21 mouse cellular contexts compared by ENCODE assay signal in genomic region chr14:23523825-23524491, GRCm38 (mm10).
DNase-seq lines count a peak whose midpoint lies in the region; ATAC-seq lines count a peak whose summit lies in the region.
"Had no signal": no experiment of that assay in that cellular context is flagged by ENCODE, and none has a peak within 500 bp of the region (broad histone marks: within the 10 kb centered on the region; RNA-seq: fewer than 3 reads in every experiment).

No protein-coding gene starts in this region.

- ATAC-seq in hindbrain, embryonic 11.5 days (ENCODE audit: low FRiP score) = no peak
- ATAC-seq in hindbrain, embryonic 12.5 days (ENCODE audit: low FRiP score) = no peak
- no peak for ATAC-seq in granulocyte monocyte progenitor cell, adult 5-6 weeks (replicated peaks; ENCODE audit: poor library complexity, severe bottlenecking)
- ATAC-seq: forebrain, postnatal 0 days; intestine, embryonic 16.5 days had no signal

- H3K27me3 ChIP-seq in hindbrain, embryonic 11.5 days (ENCODE audit: control insufficient read depth, insufficient read depth, low read length) = no peaks in the 10 kb centered on the region
- no peaks in the 10 kb centered on the region for H3K27me3 ChIP-seq in hindbrain, embryonic 12.5 days
- H3K27me3 ChIP-seq: hindbrain, embryonic 13.5 days; liver, embryonic 13.5 days; midbrain, embryonic 12.5 days; neural tube, embryonic 13.5 days had no signal

- H3K4me3 ChIP-seq in hindbrain, embryonic 11.5 days (ENCODE audit: low read depth, low read length) = no peak overlapping the region
- no peak overlapping the region for H3K4me3 ChIP-seq in hindbrain, embryonic 12.5 days
- H3K4me3 ChIP-seq: hindbrain, embryonic 13.5 days; liver, embryonic 13.5 days; midbrain, embryonic 12.5 days; neural tube, embryonic 13.5 days had no signal

- no peaks in the 10 kb centered on the region for H3K4me1 ChIP-seq in hindbrain, embryonic 11.5 days (replicated peaks; ENCODE audit: control insufficient read depth, insufficient read depth, low read length)
- H3K4me1 ChIP-seq in hindbrain, embryonic 12.5 days = 0 out of 2 replicates have a peak, but pooled peaks cover 4% of the 10 kb centered on the region
- H3K4me1 ChIP-seq: liver, embryonic 13.5 days; midbrain, embryonic 12.5 days; neural tube, embryonic 13.5 days had no signal

- no peak overlapping the region for H3K4me2 ChIP-seq in hindbrain, embryonic 11.5 days (replicated peaks; ENCODE audit: low read depth, low read length)
- no peak overlapping the region for H3K4me2 ChIP-seq in hindbrain, embryonic 12.5 days (replicated peaks)
- H3K4me2 ChIP-seq: hindbrain, embryonic 13.5 days; liver, embryonic 13.5 days; midbrain, embryonic 12.5 days; neural tube, embryonic 13.5 days had no signal

- no peaks in the 10 kb centered on the region for H3K9me3 ChIP-seq in hindbrain, embryonic 11.5 days (ENCODE audit: control insufficient read depth, low read length)
- no peaks in the 10 kb centered on the region for H3K9me3 ChIP-seq in hindbrain, embryonic 12.5 days (replicated peaks)
- H3K9me3 ChIP-seq: hindbrain, embryonic 13.5 days; liver, embryonic 13.5 days; midbrain, embryonic 12.5 days; neural tube, embryonic 13.5 days had no signal

- DNase-seq in hindbrain, embryonic 11.5 days (ENCODE audit: low spot score) = peak; percentile 14
- DNase-seq in retina, embryonic 14.5 days (ENCODE audit: low spot score) = peak; percentile 22
- DNase-seq in retina, postnatal 1 day = no peak
- DNase-seq in forelimb bud, embryonic 11.5 days (ENCODE audit: low read depth, low spot score) = peak; percentile 85
- DNase-seq in layer of hippocampus, postnatal 36 days = no peak
- no peak for DNase-seq in left cerebral cortex, adult 9 months (ENCODE audit: low spot score in 2 of 2)
- DNase-seq: adrenal gland, postnatal 10 days; cerebellum, adult 11 months; cerebellum, postnatal 36 days; forebrain, postnatal 0 days; kidney, postnatal 14 days; layer of hippocampus, adult 9-11 months; liver, embryonic 13.5 days; thymus, adult 18-20 months had no signal

- H3K9ac ChIP-seq in hindbrain, embryonic 11.5 days (ENCODE audit: low read depth, low read length) = no peak overlapping the region
- no peak overlapping the region for H3K9ac ChIP-seq in hindbrain, embryonic 12.5 days
- H3K9ac ChIP-seq: forebrain, postnatal 0 days; hindbrain, embryonic 13.5 days; liver, embryonic 13.5 days; midbrain, embryonic 12.5 days; neural tube, embryonic 13.5 days had no signal

- no peak overlapping the region for H3K27ac ChIP-seq in hindbrain, embryonic 11.5 days (ENCODE audit: low read depth, low read length)
- no peak overlapping the region for H3K27ac ChIP-seq in hindbrain, embryonic 12.5 days
- H3K27ac ChIP-seq: hindbrain, embryonic 13.5 days; liver, embryonic 13.5 days; macrophage; midbrain, embryonic 12.5 days; neural tube, embryonic 13.5 days had no signal

- H3K36me3 ChIP-seq in hindbrain, embryonic 11.5 days (ENCODE audit: control insufficient read depth, insufficient read depth, low read length) = no peaks in the 10 kb centered on the region
- H3K36me3 ChIP-seq in hindbrain, embryonic 12.5 days = no peaks in the 10 kb centered on the region
- H3K36me3 ChIP-seq: hindbrain, embryonic 13.5 days; liver, embryonic 13.5 days; midbrain, embryonic 12.5 days; neural tube, embryonic 13.5 days had no signal

- 76% methylated on average over 6 of the region's 6 CpGs for WGBS in hindbrain, embryonic 11.5 days
- 58% methylated on average over 6 of the region's 6 CpGs for WGBS in hindbrain, embryonic 12.5 days

Comparison
In these comparisons a context has a peak if more than half of its experiments do, and no peak if none do; other contexts are left out.
1. DNase-seq: peak in hindbrain, embryonic 11.5 days (single experiment), retina, embryonic 14.5 days (single experiment) and forelimb bud, embryonic 11.5 days (single experiment); none in retina, postnatal 1 day (single experiment), layer of hippocampus, postnatal 36 days (0 of 2) and left cerebral cortex, adult 9 months (0 of 2).